Mouse (Mus musculus) CH12.LX (cell line): ENCODE data around the gene Dnajc13. TPM values are rescaled to one million over a fixed set of nuclear protein-coding genes. Genes with fewer than 3 reads are reported as not detected.
A peak's percentile ranks its signal among the peaks of the same experiment; 100 is the strongest.

Experiments used
- DNase-seq: peaks from one replicate; pipeline ENCODE4 v3.0.0-alpha.2; 2013; ENCODE audit errors: extremely low read depth
- H3K27ac ChIP-seq: 2 replicates; pipeline ENCODE4 v1.5.1; 2012; ENCODE audit warnings: low read depth, mild to moderate bottlenecking, control low read depth, moderate library complexity; ENCODE audit not compliant: insufficient read depth
- H3K27me3 ChIP-seq: replicated peaks from 2 replicates; pipeline ENCODE3; 2012; ENCODE audit warnings: inconsistent platforms
- H3K36me3 ChIP-seq, 2 experiments: replicated peaks in 1 of 2; 2 replicates each; pipeline versions ENCODE3 to v1.6.1; 2012; ENCODE audit warnings: inconsistent platforms in 1 of 2, low read length in 1 of 2, mild to moderate bottlenecking in 1 of 2, mixed read lengths in 1 of 2, moderate library complexity in 1 of 2; ENCODE audit not compliant: control insufficient read depth in 1 of 2, insufficient read depth in 1 of 2
- H3K4me1 ChIP-seq, 2 experiments: 2 replicates each; pipeline ENCODE4 v1.6.1; 2012; ENCODE audit warnings: inconsistent platforms in 1 of 2, moderate library complexity in 1 of 2; ENCODE audit not compliant: insufficient read depth in 2 of 2, control insufficient read depth in 1 of 2
- H3K4me2 ChIP-seq: 2 replicates; pipeline ENCODE4 v1.6.1; 2012; ENCODE audit warnings: low read depth, mild to moderate bottlenecking, control low read depth; ENCODE audit not compliant: poor library complexity, insufficient read depth, severe bottlenecking
- H3K4me3 ChIP-seq, 3 experiments: fragments of 150-350 bp in 1 of 3; sonication (generic) in 1 of 3; replicated peaks in 1 of 3; 2 replicates each; pipeline versions ENCODE3 to v1.5.1; 2011 to 2012; ENCODE audit warnings: low read depth in 2 of 3, low read length in 2 of 3, mild to moderate bottlenecking in 2 of 3, moderate library complexity in 2 of 3, control low read depth in 1 of 3, improper control_type of control experiment in 1 of 3, inconsistent platforms in 1 of 3, mixed read lengths in 1 of 3; ENCODE audit not compliant: poor library complexity in 1 of 3
- H3K79me2 ChIP-seq: replicated peaks from 2 replicates; pipeline ENCODE4 v1.6.1; 2012; ENCODE audit warnings: mild to moderate bottlenecking, moderate library complexity; ENCODE audit not compliant: control insufficient read depth, poor library complexity, insufficient read depth, severe bottlenecking; ENCODE audit errors: extremely low read depth
- H3K9ac ChIP-seq: 2 replicates; pipeline ENCODE4 v1.6.1; 2012; ENCODE audit warnings: low read depth, mild to moderate bottlenecking, control low read depth, moderate library complexity; ENCODE audit not compliant: insufficient read depth
- H3K9me3 ChIP-seq: replicated peaks from 2 replicates; pipeline ENCODE3; 2012; ENCODE audit warnings: low read length, inconsistent platforms, mixed read lengths
- CHD2 ChIP-seq: IDR thresholded peaks from 2 replicates; pipeline ENCODE4 v1.6.1; 2011; ENCODE audit warnings: low read length, improper control_type of control experiment
- CTCF ChIP-seq, 2 experiments: IDR thresholded peaks in 1 of 2; conservative IDR thresholded peaks in 1 of 2; 2 replicates each; pipeline ENCODE4 v1.5.1; 2011 to 2012; ENCODE audit warnings: low read depth in 2 of 2, low read length in 2 of 2, improper control_type of control experiment in 1 of 2, inconsistent platforms in 1 of 2, mild to moderate bottlenecking in 1 of 2, moderate library complexity in 1 of 2
- E2F4 ChIP-seq: IDR thresholded peaks from 2 replicates; pipeline ENCODE4 v1.6.1; 2011; ENCODE audit warnings: low read depth, low read length, improper control_type of control experiment; ENCODE audit not compliant: insufficient replicate concordance
- ETS1 ChIP-seq: conservative IDR thresholded peaks from 2 replicates; pipeline ENCODE4 v1.6.1; 2012; ENCODE audit warnings: low read depth, mild to moderate bottlenecking, inconsistent platforms, low read length, improper control_type of control experiment, moderate library complexity
- GABPA ChIP-seq: IDR thresholded peaks from 2 replicates; pipeline ENCODE4 v1.6.1; 2012; ENCODE audit warnings: low read depth, low read length, improper control_type of control experiment, inconsistent platforms; ENCODE audit not compliant: insufficient replicate concordance
- HCFC1 ChIP-seq: IDR thresholded peaks from 2 replicates; pipeline ENCODE4 v1.6.1; 2012; ENCODE audit warnings: low read depth, mild to moderate bottlenecking, inconsistent platforms, low read length, improper control_type of control experiment
- IRF4 ChIP-seq: IDR thresholded peaks from 2 replicates; pipeline ENCODE4 v1.6.1; 2014; ENCODE audit warnings: low read depth, mild to moderate bottlenecking, inconsistent platforms, low read length, improper control_type of control experiment
- JUND ChIP-seq: conservative IDR thresholded peaks from 2 replicates; pipeline ENCODE4 v1.6.1; 2011; ENCODE audit warnings: low read depth, low read length, improper control_type of control experiment
- MAFK ChIP-seq: IDR thresholded peaks from 2 replicates; pipeline ENCODE4 v1.6.1; 2011; ENCODE audit warnings: low read length, improper control_type of control experiment; ENCODE audit not compliant: insufficient replicate concordance
- MAZ ChIP-seq: IDR thresholded peaks from 2 replicates; pipeline ENCODE4 v1.6.1; 2012; ENCODE audit warnings: low read depth, mild to moderate bottlenecking, inconsistent platforms, low read length, improper control_type of control experiment, moderate library complexity
- PAX5 ChIP-seq: IDR thresholded peaks from 2 replicates; pipeline ENCODE4 v1.6.1; 2012; ENCODE audit warnings: low read length, inconsistent platforms, mixed read lengths
- RAD21 ChIP-seq: IDR thresholded peaks from 2 replicates; pipeline ENCODE4 v1.6.1; 2011; ENCODE audit warnings: low read depth, mild to moderate bottlenecking, low read length, improper control_type of control experiment, moderate library complexity
- RCOR1 ChIP-seq: conservative IDR thresholded peaks from 2 replicates; pipeline ENCODE4 v1.6.1; 2012; ENCODE audit warnings: low read depth, mild to moderate bottlenecking, inconsistent platforms, low read length, improper control_type of control experiment
- SMC3 ChIP-seq: IDR thresholded peaks from 2 replicates; pipeline ENCODE4 v1.6.1; 2011; ENCODE audit warnings: low read depth, low read length, improper control_type of control experiment
- TCF12 ChIP-seq: IDR thresholded peaks from 2 replicates; pipeline ENCODE4 v1.6.1; 2014; ENCODE audit warnings: low read depth, mild to moderate bottlenecking, inconsistent platforms, low read length, improper control_type of control experiment
- UBTF ChIP-seq: IDR thresholded peaks from 2 replicates; pipeline ENCODE4 v1.6.1; 2012; ENCODE audit warnings: low read depth, mild to moderate bottlenecking, inconsistent platforms, low read length, improper control_type of control experiment, moderate library complexity
- USF2 ChIP-seq: conservative IDR thresholded peaks from 2 replicates; pipeline ENCODE4 v1.6.1; 2011; ENCODE audit warnings: low read depth, low read length, improper control_type of control experiment
- ZC3H11A ChIP-seq: IDR thresholded peaks from 2 replicates; pipeline ENCODE4 v1.6.1; 2012; ENCODE audit warnings: low read depth, mild to moderate bottlenecking, inconsistent platforms, low read length, improper control_type of control experiment
- ZKSCAN1 ChIP-seq: IDR thresholded peaks from 2 replicates; pipeline ENCODE4 v1.6.1; 2012; ENCODE audit warnings: low read depth, inconsistent platforms, low read length, improper control_type of control experiment, borderline replicate concordance
- ZNF384 ChIP-seq: IDR thresholded peaks from 2 replicates; pipeline ENCODE4 v1.6.1; 2012; ENCODE audit warnings: low read depth, low read length, improper control_type of control experiment, inconsistent platforms
- dilution Hi-C: fragments of 300-500 bp; cut with MboI; formaldehyde crosslinking; loops from 2 replicates; pipeline ENCODE4 v1.14.3; 2020; ENCODE audit warnings: low sequenced_read_pairs; ENCODE audit not compliant: extremely low pct_unique_long_range_greater_than_20kb, extremely low pct_ligation_motif_present
- in situ Hi-C: fragments of 300-500 bp; cut with MboI; formaldehyde crosslinking; loops from 3 replicates; pipeline ENCODE4 v1.14.3; 2019; ENCODE audit warnings: low sequenced_read_pairs, low pct_ligation_motif_present, low pct_unique_long_range_greater_than_20kb, mixed read lengths
- polyA plus RNA-seq: library from polyadenylated mRNA; unstranded; fragments of >175 nt; gene quantifications from 2 replicates; pipeline ENCODE4 v1.2.1, GENCODE M21; 2012; ENCODE audit warnings: low read depth; ENCODE audit not compliant: insufficient read length
- total RNA-seq, 2 experiments: library from RNA; depleted of rRNA; stranded (reverse); fragments of 300-350 nt in 1 of 2; fragments of >200 nt in 1 of 2; gene quantifications; 2 replicates each; pipeline ENCODE4 v1.2.3; 2012 to 2014

The Dnajc13 gene
- total and polyA plus RNA-seq, 3 experiments, result 30.1 to 51.9 (median 30.4) TPM

DNA sequence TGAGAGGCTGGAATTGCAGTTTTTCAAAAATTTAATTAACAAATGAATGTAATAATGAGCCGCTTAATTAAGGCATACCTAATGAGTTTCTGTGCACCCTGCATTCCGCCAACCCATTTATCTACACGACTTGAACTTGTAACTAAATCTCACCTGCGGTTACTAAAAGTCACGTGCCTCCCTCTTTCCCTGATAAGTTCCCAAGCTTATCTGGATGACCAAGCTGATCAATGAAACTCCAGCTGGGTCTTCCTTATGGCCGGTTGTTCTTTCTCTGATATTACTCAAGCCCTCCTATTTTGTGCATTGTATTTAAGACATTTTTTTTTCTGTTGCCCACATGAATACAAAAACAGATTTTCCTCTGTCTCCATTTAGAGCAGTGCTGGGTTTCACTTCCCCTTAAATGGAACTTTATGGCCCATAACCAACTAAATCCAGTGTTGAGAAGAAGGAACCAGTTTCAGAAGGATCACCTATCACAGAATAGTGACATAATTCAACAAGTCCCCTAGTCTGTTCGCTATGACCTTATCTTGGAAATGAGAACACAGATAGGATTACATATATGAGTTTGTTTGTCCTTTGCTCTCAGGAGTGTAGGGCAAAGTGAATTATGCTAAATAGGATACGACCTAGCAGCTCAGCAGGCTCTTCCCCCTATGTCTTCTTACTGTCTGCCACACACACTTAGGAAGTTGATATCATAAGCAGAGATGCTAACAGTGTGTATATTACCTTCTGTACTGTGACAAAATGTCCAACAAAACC, 18.2 kb upstream of the Dnajc13 start (continued):
- TF ChIP-seq GABPA, result no peak
- no peak for TF ChIP-seq HCFC1
- 0 out of 2 replicates have a peak, but pooled peaks have one; percentile 22 for TF ChIP-seq ETS1
- no peak for TF ChIP-seq MAFK
- TF ChIP-seq USF2, result peak; percentile 32
- TF ChIP-seq PAX5, result no peak
- no peak for TF ChIP-seq E2F4
- no peak for TF ChIP-seq JUND
- TF ChIP-seq ZNF384, result peak; percentile 82
- no peak for TF ChIP-seq RCOR1
- no peak for TF ChIP-seq TCF12
- no peak for TF ChIP-seq ZC3H11A
- TF ChIP-seq MAZ, result no peak
- no peak for TF ChIP-seq UBTF
- no peak for TF ChIP-seq CTCF (conservative IDR thresholded peaks at IDR 0.05 in 1 of 2, IDR thresholded peaks at IDR 0.05 in 1 of 2; ENCODE audit: low read depth in 2 of 2, low read length in 2 of 2)
- peak; percentile 80 for TF ChIP-seq IRF4
- no peak for TF ChIP-seq CHD2

DNA sequence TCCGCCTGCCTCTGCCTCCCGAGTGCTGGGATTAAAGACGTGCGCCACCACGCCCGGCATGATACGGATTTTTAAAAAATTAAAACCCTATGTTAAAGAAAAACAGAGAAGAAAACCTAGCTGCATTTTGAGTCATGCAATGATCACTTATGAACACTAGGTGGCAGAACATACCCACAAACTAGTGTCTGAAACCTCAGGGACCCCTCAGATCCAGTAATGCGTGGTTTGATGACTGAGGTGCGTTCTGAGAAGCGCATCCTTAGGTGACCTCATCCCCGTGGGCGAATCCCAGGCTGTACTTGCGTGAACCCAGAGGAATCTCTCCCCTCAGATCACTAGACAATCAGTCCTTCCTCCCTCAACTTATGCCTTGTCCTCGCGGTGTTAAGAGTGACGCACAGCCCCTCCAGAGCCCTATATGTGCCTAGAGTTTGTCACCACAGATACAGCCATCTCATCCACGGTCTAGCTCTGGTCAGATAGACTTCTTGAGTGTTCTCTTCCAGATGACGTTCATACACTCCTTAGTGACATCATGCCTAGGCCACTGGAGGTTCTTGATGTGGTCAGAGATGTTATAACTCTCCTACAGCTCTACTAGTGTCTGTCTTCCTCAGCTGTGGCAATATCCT, 14.9 kb upstream of the Dnajc13 start:
- no peak for TF ChIP-seq ZKSCAN1
- 0 out of 2 replicates have a peak, but pooled peaks have one; percentile 11 for TF ChIP-seq ZNF384
- TF ChIP-seq RCOR1, result no peak
- peak; percentile 75 to 83 for TF ChIP-seq CTCF (conservative IDR thresholded peaks at IDR 0.05 in 1 of 2, IDR thresholded peaks at IDR 0.05 in 1 of 2; ENCODE audit: low read depth in 2 of 2, low read length in 2 of 2)
- TF ChIP-seq RAD21, result peak; percentile 90
- TF ChIP-seq SMC3, result peak; percentile 72
- Histone ChIP-seq H3K9ac (0 out of 2 replicates have a peak overlapping the region, but pooled peaks have one; percentile 32), H3K4me1 (peaks cover 9 to 25% of the 10 kb centered on the region in 2 experiments; a peak in 2 of 4 replicates), H3K4me2 (peak overlapping the region; percentile 87), H3K36me3 (no peaks in the 10 kb centered on the region), H3K4me3 (peak overlapping the region in 1 of 3 experiments; percentile 10), H3K27ac (no peak overlapping the region), H3K79me2 (no peaks in the 10 kb centered on the region), H3K27me3 (no peaks in the 10 kb centered on the region), H3K9me3 (no peaks in the 10 kb centered on the region)
- dilution Hi-C loops (no loop called here), in situ Hi-C loops (loop anchor here (10.0 kb wide), 1 partner anchor 97 kb away; no protein-coding TSS in a partner anchor)
- peak; percentile 52 for DNase-seq
